8 mouse cellular contexts compared by ENCODE assay signal in genomic region chr3:88950576-88951326, GRCm38 (mm10). TPM values are rescaled to one million over a fixed set of nuclear protein-coding genes. Genes with fewer than 3 reads are reported as not detected.
DNase-seq lines count a peak whose midpoint lies in the region; ATAC-seq and TF ChIP-seq lines count a peak whose summit lies in the region.

Gene Ash1l (plus strand): TSS chr3:88950622.
Gene Dap3 (minus strand): TSS chr3:88951181.

- ATAC-seq in heart, embryonic 11.5 days (replicated peaks; ENCODE audit: insufficient number of reproducible peaks, low FRiP score, low TSS enrichment), result peak; percentile 73
- peak; percentile 84 for ATAC-seq in kidney, embryonic 15.5 days (replicated peaks; ENCODE audit: low FRiP score)
- ATAC-seq in monocyte, adult 5-6 weeks (replicated peaks; ENCODE audit: insufficient number of reproducible peaks, low FRiP score, low TSS enrichment, poor library complexity, severe bottlenecking), result peak; percentile 84
- ATAC-seq in stomach, embryonic 15.5 days (ENCODE audit: insufficient read depth, low FRiP score, low read depth), result peak; percentile 41

- under 1% methylated on average over 56 of the region's 64 CpGs for WGBS in bone marrow, adult 2 months
- WGBS in heart, embryonic 11.5 days (ENCODE audit: insufficient replicate concordance), result 0% methylated on average over 39 of the region's 64 CpGs
- WGBS in kidney, embryonic 15.5 days, result under 1% methylated on average over 45 of the region's 64 CpGs
- under 1% methylated on average over 41 of the region's 64 CpGs for WGBS in liver, adult 2 months
- WGBS in stomach, embryonic 15.5 days, result under 1% methylated on average over 39 of the region's 64 CpGs

- TF ChIP-seq CTCF in bone marrow, adult 2 months (IDR thresholded peaks at IDR 0.05; ENCODE audit: control insufficient read depth, insufficient read depth, low read length), result 0 out of 2 replicates have a peak, but pooled peaks have one; percentile 30
- peak; percentile 16; the same call in 1 of the 2 replicates for TF ChIP-seq CTCF in liver, adult 2 months (IDR thresholded peaks at IDR 0.05; ENCODE audit: low read depth, low read length)

- H3K9me3 ChIP-seq in erythroblast, embryonic 14.5 days (ENCODE audit: control insufficient read depth, low read length), result no peaks in the 10 kb centered on the region
- no peaks in the 10 kb centered on the region for H3K9me3 ChIP-seq in heart, embryonic 11.5 days (replicated peaks; ENCODE audit: control insufficient read depth, low read length)
- H3K9me3 ChIP-seq in kidney, embryonic 15.5 days (replicated peaks), result no peaks in the 10 kb centered on the region
- H3K9me3 ChIP-seq in stomach, embryonic 15.5 days, result no peaks in the 10 kb centered on the region

- H3K9ac ChIP-seq in heart, embryonic 11.5 days (ENCODE audit: low read depth, low read length), result peak within 1 kb of the TSS; percentile 97
- peak within 1 kb of the TSS; percentile 87 for H3K9ac ChIP-seq in kidney, embryonic 15.5 days
- H3K9ac ChIP-seq in liver, adult 2 months (ENCODE audit: low read depth, low read length), result peak within 1 kb of the TSS; percentile 99
- peak within 1 kb of the TSS; percentile 98 for H3K9ac ChIP-seq in stomach, embryonic 15.5 days

- H3K4me1 ChIP-seq in bone marrow, adult 2 months (ENCODE audit: control insufficient read depth, insufficient read depth, low read length), result no peaks in the 10 kb centered on the region; the same call in 1 of the 2 replicates
- peaks cover 54% of the 10 kb centered on the region for H3K4me1 ChIP-seq in erythroblast, embryonic 14.5 days (ENCODE audit: control insufficient read depth)
- peaks cover 13% of the 10 kb centered on the region for H3K4me1 ChIP-seq in heart, embryonic 11.5 days (ENCODE audit: control insufficient read depth, insufficient read depth, low read length)
- H3K4me1 ChIP-seq in kidney, embryonic 15.5 days, result peaks cover 35% of the 10 kb centered on the region
- H3K4me1 ChIP-seq in liver, adult 2 months (ENCODE audit: control insufficient read depth, insufficient read depth, low read length), result peaks cover 15% of the 10 kb centered on the region
- peaks cover 7% of the 10 kb centered on the region; the same call in 1 of the 2 replicates for H3K4me1 ChIP-seq in stomach, embryonic 15.5 days

- H3K4me3 ChIP-seq in bone marrow, adult 2 months (replicated peaks; ENCODE audit: control insufficient read depth, low read depth, low read length), result peak within 1 kb of the TSS; percentile 83
- peak within 1 kb of the TSS; percentile 99 for H3K4me3 ChIP-seq in erythroblast, embryonic 14.5 days (replicated peaks)
- peak within 1 kb of the TSS; percentile 91 for H3K4me3 ChIP-seq in heart, embryonic 11.5 days (ENCODE audit: low read depth, low read length)
- peak within 1 kb of the TSS; percentile 91 for H3K4me3 ChIP-seq in kidney, embryonic 15.5 days (replicated peaks)
- peak within 1 kb of the TSS; percentile 97 for H3K4me3 ChIP-seq in liver, adult 2 months (ENCODE audit: insufficient read depth, low read depth, low read length)
- peak within 1 kb of the TSS; percentile 94 for H3K4me3 ChIP-seq in stomach, embryonic 15.5 days (replicated peaks)

- H3K27me3 ChIP-seq in erythroblast, embryonic 14.5 days (ENCODE audit: control insufficient read depth), result no peaks in the 10 kb centered on the region
- H3K27me3 ChIP-seq in heart, embryonic 11.5 days (ENCODE audit: control insufficient read depth, insufficient read depth, low read length), result no peaks in the 10 kb centered on the region
- H3K27me3 ChIP-seq in kidney, embryonic 15.5 days, result no peaks in the 10 kb centered on the region
- H3K27me3 ChIP-seq in liver, adult 2 months (ENCODE audit: control insufficient read depth, insufficient read depth, low read length), result no peaks in the 10 kb centered on the region
- no peaks in the 10 kb centered on the region for H3K27me3 ChIP-seq in stomach, embryonic 15.5 days (replicated peaks)

- peak within 1 kb of the TSS; percentile 82 for H3K4me2 ChIP-seq in heart, embryonic 11.5 days
- H3K4me2 ChIP-seq in kidney, embryonic 15.5 days, result peak within 1 kb of the TSS; percentile 66
- peak within 1 kb of the TSS; percentile 66 for H3K4me2 ChIP-seq in stomach, embryonic 15.5 days

- peak; percentile 89 for DNase-seq in CD4-positive helper T cell, adult 2 months (ENCODE audit: low read depth, low spot score)
- peak; percentile 71 for DNase-seq in liver, adult 2 months (ENCODE audit: extremely low read depth, low read depth, low spot score)

- peaks cover 11% of the 10 kb centered on the region for H3K36me3 ChIP-seq in erythroblast, embryonic 14.5 days (ENCODE audit: control insufficient read depth)
- H3K36me3 ChIP-seq in heart, embryonic 11.5 days (ENCODE audit: control insufficient read depth, insufficient read depth, low read length), result no peaks in the 10 kb centered on the region
- H3K36me3 ChIP-seq in kidney, embryonic 15.5 days, result no peaks in the 10 kb centered on the region
- H3K36me3 ChIP-seq in liver, adult 2 months (ENCODE audit: control insufficient read depth, insufficient read depth, low read length), result no peaks in the 10 kb centered on the region
- H3K36me3 ChIP-seq in stomach, embryonic 15.5 days, result no peaks in the 10 kb centered on the region

- peak within 1 kb of the TSS; percentile 96 for H3K27ac ChIP-seq in bone marrow, adult 2 months (ENCODE audit: control insufficient read depth, insufficient read depth, low read depth, low read length, poor library complexity)
- peak within 1 kb of the TSS; percentile 100 for H3K27ac ChIP-seq in heart, embryonic 11.5 days (ENCODE audit: low read depth, low read length)
- H3K27ac ChIP-seq in kidney, embryonic 15.5 days, result peak within 1 kb of the TSS; percentile 99
- peak within 1 kb of the TSS; percentile 98 for H3K27ac ChIP-seq in liver, adult 2 months (replicated peaks; ENCODE audit: insufficient read depth, low read depth, low read length)
- H3K27ac ChIP-seq in stomach, embryonic 15.5 days, result peak within 1 kb of the TSS; percentile 100

- H3K79me2 ChIP-seq in liver, adult 2 months (ENCODE audit: control insufficient read depth, insufficient read depth, low read length), result peaks cover 10% of the 10 kb centered on the region; the same call in 1 of the 2 replicates

- peak; percentile 71; the same call in 1 of the 2 replicates for TF ChIP-seq POLR2A in bone marrow, adult 2 months (IDR thresholded peaks at IDR 0.05; ENCODE audit: borderline replicate concordance, control insufficient read depth, low read depth, low read length)
- no peak for TF ChIP-seq POLR2A in liver, adult 2 months (IDR thresholded peaks at IDR 0.05; ENCODE audit: extremely low read depth, insufficient read depth, low read length)

RNA-seq across cellular contexts. Expression of gene Ash1l, which starts in this region (rescaled TPM):
- 9.8 and 18.8 TPM in 2 replicates for polyA plus RNA-seq in bone marrow, adult 2 months (2011; ENCODE audit: insufficient read depth, insufficient read length, low replicate concordance, missing spikeins)
- polyA plus RNA-seq in erythroblast, embryonic 14.5 days (2012), result 0.23 and 0.25 TPM in 2 replicates
- 14.1 and 18.0 TPM in 2 replicates for polyA plus RNA-seq in heart, embryonic 11.5 days (2014; fragmentation: Nextera tagmentation; extraction: Ambion mirVana)
- 19.4 and 22.3 TPM in 2 replicates for polyA plus RNA-seq in kidney, embryonic 15.5 days (2015; fragmentation: Nextera tagmentation; extraction: Ambion mirVana)
- 11.8 and 14.4 TPM in 2 replicates for total RNA-seq in liver, adult 2 months (2014; rRNA removed)
- 3.3 and 3.9 TPM in 2 replicates for polyA plus RNA-seq in liver, adult 2 months (2012; rRNA removed)
- total RNA-seq in monocyte, adult 5-6 weeks (2017), result 40.6 to 78.1 TPM (median 41.7 TPM) in 3 replicates
- 19.8 and 21.3 TPM in 2 replicates for polyA plus RNA-seq in stomach, embryonic 15.5 days (2015; fragmentation: Nextera tagmentation; extraction: Ambion mirVana)

RNA-seq across cellular contexts. Expression of gene Dap3, which starts in this region (rescaled TPM):
- polyA plus RNA-seq in bone marrow, adult 2 months (2011; ENCODE audit: insufficient read depth, insufficient read length, low replicate concordance, missing spikeins), result 97.2 and 175 TPM in 2 replicates
- polyA plus RNA-seq in erythroblast, embryonic 14.5 days (2012), result 9.4 and 17.0 TPM in 2 replicates
- polyA plus RNA-seq in heart, embryonic 11.5 days (2014; fragmentation: Nextera tagmentation; extraction: Ambion mirVana), result 147 and 150 TPM in 2 replicates
- 160 and 164 TPM in 2 replicates for polyA plus RNA-seq in kidney, embryonic 15.5 days (2015; fragmentation: Nextera tagmentation; extraction: Ambion mirVana)
- 50.6 and 66.8 TPM in 2 replicates for total RNA-seq in liver, adult 2 months (2014; rRNA removed)
- 21.8 and 32.6 TPM in 2 replicates for polyA plus RNA-seq in liver, adult 2 months (2012; rRNA removed)
- total RNA-seq in monocyte, adult 5-6 weeks (2017), result 38.3 to 58.2 TPM (median 53.2 TPM) in 3 replicates
- 130 and 141 TPM in 2 replicates for polyA plus RNA-seq in stomach, embryonic 15.5 days (2015; fragmentation: Nextera tagmentation; extraction: Ambion mirVana)

Comparison
In these comparisons a context has a peak if more than half of its experiments do, and no peak if none do; other contexts are left out.
1. Peak in every context shown above with its lines: DNase-seq, ATAC-seq, H3K4me3 ChIP-seq and H3K27ac ChIP-seq.